Comparison of ENCODE assay signal across 14 mouse cellular contexts in the genomic region with DNA sequence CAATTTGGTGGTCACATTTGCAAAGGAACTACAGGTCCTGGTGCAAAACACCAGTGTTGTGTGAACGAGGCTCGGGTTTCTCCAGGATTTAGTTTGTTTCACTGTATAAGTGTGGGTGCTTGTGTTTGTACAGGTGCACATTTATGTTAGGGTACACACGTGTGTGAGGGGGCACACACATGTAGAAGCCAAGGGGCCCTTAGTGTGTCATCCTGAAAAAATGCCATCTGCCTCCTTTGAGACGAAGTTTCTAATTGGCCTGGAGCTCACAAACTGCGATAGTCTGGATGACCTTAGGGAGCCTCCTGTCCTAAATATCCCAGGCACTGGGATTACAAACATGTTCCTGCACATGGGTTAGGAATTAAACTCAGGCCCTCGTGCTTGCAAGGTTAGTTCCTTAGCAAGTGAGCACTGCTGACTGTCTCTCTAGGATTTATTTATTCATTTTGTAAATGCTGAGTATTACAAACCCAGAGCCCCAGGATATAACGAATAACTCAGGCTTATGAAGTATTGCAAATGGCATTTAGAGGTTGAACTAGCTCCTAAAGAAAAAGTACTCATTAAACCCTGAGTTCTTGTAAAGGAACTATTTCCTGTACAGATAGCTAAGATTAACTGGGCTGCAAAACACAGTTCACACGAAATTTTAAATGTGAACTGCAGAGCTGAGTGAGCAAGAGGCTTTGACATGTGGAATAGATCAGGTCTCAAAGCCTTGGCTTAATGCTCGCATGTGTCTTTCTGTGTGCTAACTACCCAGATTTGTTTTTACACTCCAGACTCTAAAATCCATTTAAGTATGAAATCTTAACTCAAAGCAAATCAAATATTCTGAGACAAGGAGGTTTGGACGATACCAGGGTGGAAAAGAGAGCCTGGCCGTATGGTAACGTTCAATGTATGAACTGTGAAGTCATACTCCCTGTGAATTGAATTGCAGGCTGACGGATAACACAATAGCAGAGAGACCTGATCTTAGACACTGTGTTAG. TPM values are rescaled to one million over a fixed set of nuclear protein-coding genes. Genes with fewer than 3 reads are reported as not detected.
DNase-seq lines count a peak whose midpoint lies in the region; ATAC-seq and TF ChIP-seq lines count a peak whose summit lies in the region.
"Had no signal": no experiment of that assay in that cellular context is flagged by ENCODE, and none has a peak within 500 bp of the region (broad histone marks: within the 10 kb centered on the region; RNA-seq: fewer than 3 reads in every experiment).

No protein-coding gene starts in this region.

- CTCF ChIA-PET in Patski (lab: Charles Lee) = interaction anchor here (1.5 to 2.6 kb wide), 3 partner anchors 75 to 124 kb away, joined by 3 to 8 read pairs (median 4); no protein-coding TSS in a partner anchor

- TF ChIP-seq EP300 in heart, postnatal 0 days (IDR thresholded peaks at IDR 0.05; ENCODE audit: low read depth) = no peak
- no peak for TF ChIP-seq EP300 in heart, adult 2 months (IDR thresholded peaks at IDR 0.05; ENCODE audit: insufficient read depth, low read depth, low read length)

- H3K27ac ChIP-seq in heart, postnatal 0 days (ENCODE audit: low read depth) = peak overlapping the region; percentile 11; the same call in 1 of the 2 replicates
- no peak overlapping the region for H3K27ac ChIP-seq in heart, adult 2 months
- H3K27ac ChIP-seq in limb, embryonic 10.5 days = 0 out of 2 replicates have a peak overlapping the region, but pooled peaks have one; percentile 17
- H3K27ac ChIP-seq in liver, embryonic 12.5 days = no peak overlapping the region
- H3K27ac ChIP-seq: forebrain, embryonic 10.5 days had no signal

- in situ Hi-C loops in Patski (cut with MboI; ENCODE audit: low pct_unique_long_range_greater_than_20kb) = loop anchor here (10.0 kb wide), 1 partner anchor 123 kb away; a partner anchor contains a TSS

- intact Hi-C loops in heart, adult 2 months (cut with DNase I) = loop anchor here (5.0 kb wide), 1 partner anchor 144 kb away; no protein-coding TSS in a partner anchor

- peak; percentile 13 for DNase-seq in embryo, embryonic 10.5 days (ENCODE audit: low spot score)
- no peak for DNase-seq in embryo, embryonic 9.5 days (ENCODE audit: extremely low spot score)
- no peak for DNase-seq in heart, postnatal 0 days (ENCODE audit: low spot score)
- DNase-seq in heart, adult 2 months = no peak
- no peak for DNase-seq in Patski (ENCODE audit: low read depth, low spot score)
- no peak for DNase-seq in limb, embryonic 10.5 days (ENCODE audit: low spot score)
- no peak for DNase-seq in natural killer cell, adult 2 months (ENCODE audit: low spot score in 2 of 2)
- DNase-seq: cerebellum, adult 18-20 months; heart, postnatal 36 days; kidney, adult 9 months had no signal

- no peak for TF ChIP-seq CTCF in heart, postnatal 0 days (IDR thresholded peaks at IDR 0.05; ENCODE audit: low read depth)
- no peak for TF ChIP-seq CTCF in heart, adult 2 months (IDR thresholded peaks at IDR 0.05)
- TF ChIP-seq CTCF in Patski (IDR thresholded peaks at IDR 0.05) = no peak

- no peaks in the 10 kb centered on the region for H3K9me3 ChIP-seq in heart, postnatal 0 days (replicated peaks; ENCODE audit: control insufficient read depth, low read length)
- H3K9me3 ChIP-seq in limb, embryonic 10.5 days (replicated peaks) = no peaks in the 10 kb centered on the region
- no peaks in the 10 kb centered on the region for H3K9me3 ChIP-seq in liver, embryonic 12.5 days (replicated peaks)
- H3K9me3 ChIP-seq: forebrain, embryonic 10.5 days had no signal

- H3K4me2 ChIP-seq in heart, postnatal 0 days (ENCODE audit: low read depth, low read length) = no peak overlapping the region
- no peak overlapping the region for H3K4me2 ChIP-seq in liver, embryonic 12.5 days

- no peak overlapping the region for H3K9ac ChIP-seq in heart, postnatal 0 days (replicated peaks; ENCODE audit: low read depth, low read length)
- no peak overlapping the region for H3K9ac ChIP-seq in heart, adult 2 months (ENCODE audit: low read depth, low read length)
- no peak overlapping the region for H3K9ac ChIP-seq in liver, embryonic 12.5 days

- TF ChIP-seq POLR2A in heart, adult 2 months (IDR thresholded peaks at IDR 0.05; ENCODE audit: insufficient read depth, low read depth, low read length) = no peak

- H3K4me3 ChIP-seq in heart, postnatal 0 days (ENCODE audit: low read depth, low read length) = no peak overlapping the region
- no peak overlapping the region for H3K4me3 ChIP-seq in heart, adult 2 months
- no peak overlapping the region for H3K4me3 ChIP-seq in limb, embryonic 10.5 days
- H3K4me3 ChIP-seq in liver, embryonic 12.5 days = no peak overlapping the region
- H3K4me3 ChIP-seq: forebrain, embryonic 10.5 days had no signal

- 0 out of 2 replicates have a peak, but pooled peaks cover 3% of the 10 kb centered on the region for H3K4me1 ChIP-seq in heart, postnatal 0 days (ENCODE audit: control insufficient read depth, insufficient read depth)
- H3K4me1 ChIP-seq in heart, adult 2 months (ENCODE audit: control insufficient read depth, insufficient read depth, low read length) = no peaks in the 10 kb centered on the region
- peaks cover 26% of the 10 kb centered on the region for H3K4me1 ChIP-seq in limb, embryonic 10.5 days
- no peaks in the 10 kb centered on the region for H3K4me1 ChIP-seq in liver, embryonic 12.5 days

- no peaks in the 10 kb centered on the region for H3K36me3 ChIP-seq in heart, postnatal 0 days (replicated peaks; ENCODE audit: control insufficient read depth, insufficient read depth, low read length)
- no peaks in the 10 kb centered on the region for H3K36me3 ChIP-seq in heart, adult 2 months (ENCODE audit: control insufficient read depth, insufficient read depth, low read length)
- H3K36me3 ChIP-seq in limb, embryonic 10.5 days = no peaks in the 10 kb centered on the region
- no peaks in the 10 kb centered on the region for H3K36me3 ChIP-seq in liver, embryonic 12.5 days
- H3K36me3 ChIP-seq: forebrain, embryonic 10.5 days had no signal

- WGBS in heart, postnatal 0 days = 67% methylated on average over 13 of the region's 13 CpGs
- 64% methylated on average over 13 of the region's 13 CpGs for WGBS in heart, adult 2 months
- 63% methylated on average over 13 of the region's 13 CpGs for WGBS in limb, embryonic 10.5 days
- WGBS in liver, embryonic 12.5 days (ENCODE audit: insufficient replicate concordance) = 66% methylated on average over 13 of the region's 13 CpGs

- H3K27me3 ChIP-seq in heart, postnatal 0 days (ENCODE audit: control insufficient read depth, insufficient read depth, low read length) = no peaks in the 10 kb centered on the region
- H3K27me3 ChIP-seq in heart, adult 2 months (ENCODE audit: control insufficient read depth, insufficient read depth, low read length) = no peaks in the 10 kb centered on the region
- H3K27me3 ChIP-seq in Patski = no peaks in the 10 kb centered on the region
- H3K27me3 ChIP-seq in limb, embryonic 10.5 days (ENCODE audit: low read depth, poor library complexity, severe bottlenecking) = no peaks in the 10 kb centered on the region
- no peaks in the 10 kb centered on the region for H3K27me3 ChIP-seq in liver, embryonic 12.5 days (replicated peaks)

- POLR2A ChIA-PET in Patski (lab: Charles Lee) = interaction anchor here (0.5 to 2.1 kb wide), 4 partner anchors 64 to 341 kb away, joined by 3 to 7 read pairs (median 3); no protein-coding TSS in a partner anchor

- no peaks in the 10 kb centered on the region for H3K79me2 ChIP-seq in heart, adult 2 months (replicated peaks; ENCODE audit: control insufficient read depth, insufficient read depth, low read length)

- ATAC-seq in heart, postnatal 0 days (ENCODE audit: insufficient read depth, low read depth) = no peak
- peak; percentile 62 for ATAC-seq in Patski
- ATAC-seq in liver, embryonic 12.5 days = no peak

RNA-seq across cellular contexts. Expression of a gene that starts 39.8 kb away (rescaled TPM):
- total RNA-seq in heart, postnatal 0 days (2014; rRNA removed; ENCODE audit: low replicate concordance) = 0.73 and 1.5 TPM in 2 replicates
- polyA plus RNA-seq in heart, postnatal 0 days (2015; fragmentation: Nextera tagmentation; extraction: Ambion mirVana) = 0.27 and 0.30 TPM in 2 replicates
- total RNA-seq in heart, adult 2 months (2021) = 1 to 10 TPM in 1 of 2 experiments, under 1 TPM in 1; 0.81 to 1.1 TPM
- polyA plus RNA-seq in heart, adult 2 months (2012; rRNA removed) = 0.27 and 0.47 TPM in 2 replicates
- 1.1 TPM for polyA plus RNA-seq in Patski (2021)
- polyA plus RNA-seq in limb, embryonic 10.5 days (2016; fragmentation: Nextera tagmentation; extraction: Ambion mirVana) = 0.05 TPM in 2 replicates
- 0.07 and 0.20 TPM in 2 replicates for polyA plus RNA-seq in liver, embryonic 12.5 days (2016; fragmentation: Nextera tagmentation; extraction: Ambion mirVana)
- total RNA-seq: liver, adult 2 months; megakaryocyte progenitor cell, adult 5-6 weeks had no signal
- polyA plus RNA-seq: liver, adult 2 months had no signal

Comparison
In these comparisons a context has a peak if more than half of its experiments do, and no peak if none do; other contexts are left out.
1. H3K27ac ChIP-seq: peak in heart, postnatal 0 days (single experiment) and limb, embryonic 10.5 days (single experiment); none in heart, adult 2 months (single experiment) and liver, embryonic 12.5 days (single experiment).